Mouse (Mus musculus): Measurements from ENCODE around the gene 2210418O10Rik.
"Not testable (repeated sequence)": the region's sequence is repeated elsewhere in the genome, so short reads cannot be mapped to it uniquely, and the experiment has no call there.

The 2210418O10Rik gene

GRCm38 (mm10) chr2:176226269-176226668 lies at the start of gene 2210418O10Rik:
2210418O10Rik (plus strand) TSS chr2:176226569.
- not testable (repeated sequence) for DNase-seq (ENCODE audit: extremely low read depth, low read depth, low spot score)

- not testable (repeated sequence) for DNase-seq (ENCODE audit: extremely low read depth, low read depth, low spot score)
Observed at GRCm38 (mm10) chr2:176248519-176248918, 22.1 kb downstream of the 2210418O10Rik start.
